ENCODE assay signal across 8 mouse cellular contexts in the genomic region with DNA sequence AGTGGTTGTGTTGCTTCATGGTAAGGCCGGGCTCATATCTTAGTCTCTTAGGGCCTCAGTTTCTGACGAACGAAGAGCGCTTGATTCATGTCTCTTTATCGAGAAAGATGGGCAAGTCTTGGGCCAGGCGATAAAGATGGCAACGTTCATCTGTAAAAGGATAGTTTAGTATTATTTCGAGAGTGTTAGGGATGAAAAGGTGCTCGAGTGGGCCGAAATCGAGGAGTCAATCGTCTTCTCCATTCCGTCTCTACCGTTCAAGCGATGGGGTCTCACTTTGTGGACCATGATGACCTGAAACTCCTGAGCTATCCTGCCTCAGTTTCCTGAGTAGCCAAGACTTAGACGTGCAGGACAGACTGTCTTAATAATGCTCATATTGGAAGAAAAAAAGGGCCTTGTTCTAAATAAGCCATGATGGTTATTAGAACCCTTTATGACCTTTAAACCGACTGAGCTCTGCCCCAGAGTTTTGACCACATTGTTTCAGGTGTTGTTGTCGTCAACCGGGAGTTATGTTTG. TPM values are rescaled to one million over a fixed set of nuclear protein-coding genes. Genes with fewer than 3 reads are reported as not detected.
A peak's percentile ranks its signal among the peaks of the same experiment; 100 is the strongest.
DNase-seq lines count a peak whose midpoint lies in the region; ATAC-seq and TF ChIP-seq lines count a peak whose summit lies in the region.

No protein-coding gene starts in this region.

- H3K4me1 ChIP-seq in heart, embryonic 11.5 days (ENCODE audit: control insufficient read depth, insufficient read depth, low read length) = peaks cover 8% of the 10 kb centered on the region
- peaks cover 3 to 44% of the 10 kb centered on the region in 2 experiments for H3K4me1 ChIP-seq in CH12.LX (ENCODE audit: control insufficient read depth in 1 of 2, insufficient read depth in 2 of 2)
- H3K4me1 ChIP-seq in forebrain, embryonic 12.5 days = peaks cover 19% of the 10 kb centered on the region
- peaks cover 6 to 22% of the 10 kb centered on the region in 2 experiments for H3K4me1 ChIP-seq in liver, embryonic 14.5 days (replicated peaks; ENCODE audit: control insufficient read depth in 2 of 2, insufficient read depth in 2 of 2, low read length in 1 of 2)

- H3K4me3 ChIP-seq in heart, embryonic 11.5 days (ENCODE audit: low read depth, low read length) = peak overlapping the region; percentile 97
- peak overlapping the region; percentile 66 to 86 (median 82) for H3K4me3 ChIP-seq in CH12.LX (replicated peaks in 1 of 3; ENCODE audit: low read depth in 2 of 3, low read length in 2 of 3, poor library complexity in 1 of 3)
- peak overlapping the region; percentile 99 for H3K4me3 ChIP-seq in forebrain, embryonic 12.5 days (replicated peaks)
- peak overlapping the region; percentile 75 to 96 for H3K4me3 ChIP-seq in liver, embryonic 14.5 days (ENCODE audit: insufficient read depth in 1 of 2, low read depth in 2 of 2, low read length in 2 of 2)

- intact Hi-C loops in heart, postnatal 14 days (cut with DNase I) = loop anchor here (5.0 kb wide), 1 partner anchor 47 kb away; no protein-coding TSS in a partner anchor

- H3K79me2 ChIP-seq in CH12.LX (replicated peaks; ENCODE audit: control insufficient read depth, extremely low read depth, insufficient read depth, poor library complexity, severe bottlenecking) = peaks cover 24% of the 10 kb centered on the region

- H3K27me3 ChIP-seq in heart, embryonic 11.5 days (ENCODE audit: control insufficient read depth, insufficient read depth, low read length) = no peaks in the 10 kb centered on the region
- H3K27me3 ChIP-seq in CH12.LX (replicated peaks) = peaks cover 7% of the 10 kb centered on the region
- 0 out of 2 replicates have a peak, but pooled peaks cover 10% of the 10 kb centered on the region for H3K27me3 ChIP-seq in forebrain, embryonic 12.5 days
- no peaks in the 10 kb centered on the region for H3K27me3 ChIP-seq in liver, embryonic 14.5 days (ENCODE audit: control insufficient read depth, insufficient read depth, low read length)

- WGBS in heart, embryonic 11.5 days (ENCODE audit: insufficient replicate concordance) = 2% methylated on average over 19 of the region's 19 CpGs
- 8% methylated on average over 19 of the region's 19 CpGs for WGBS in forebrain, embryonic 12.5 days
- 2% methylated on average over 19 of the region's 19 CpGs for WGBS in liver, embryonic 14.5 days (ENCODE audit: insufficient replicate concordance)

- TF ChIP-seq RAD21 in CH12.LX (IDR thresholded peaks at IDR 0.05; ENCODE audit: low read depth, low read length) = no peak

- DNase-seq in heart, postnatal 14 days = no peak
- no peak for DNase-seq in CH12.LX (ENCODE audit: extremely low read depth)
- DNase-seq in liver, embryonic 14.5 days (ENCODE audit: low read depth in 3 of 3, low spot score in 3 of 3) = peak in 1 of 3 experiments; percentile 23
- no peak for DNase-seq in cerebellum, adult 11-12 months
- no peak for DNase-seq in ovary, adult 18-20 months (ENCODE audit: low spot score)
- DNase-seq in B cell, adult 2 months = no peak

- H3K9ac ChIP-seq in heart, embryonic 11.5 days (ENCODE audit: low read depth, low read length) = peak overlapping the region; percentile 93
- H3K9ac ChIP-seq in CH12.LX (ENCODE audit: insufficient read depth, low read depth) = peak overlapping the region; percentile 74
- H3K9ac ChIP-seq in forebrain, embryonic 12.5 days = peak overlapping the region; percentile 99
- H3K9ac ChIP-seq in liver, embryonic 14.5 days (replicated peaks) = peak overlapping the region; percentile 60

- TF ChIP-seq EP300 in CH12.LX (IDR thresholded peaks at IDR 0.05; ENCODE audit: low read length) = no peak
- TF ChIP-seq EP300 in liver, embryonic 14.5 days (IDR thresholded peaks at IDR 0.05; ENCODE audit: low read depth) = no peak

- dilution Hi-C loops in CH12.LX (cut with MboI; ENCODE audit: extremely low pct_ligation_motif_present, extremely low pct_unique_long_range_greater_than_20kb, low sequenced_read_pairs) = no loop called here

- no peaks in the 10 kb centered on the region for H3K9me3 ChIP-seq in heart, embryonic 11.5 days (replicated peaks; ENCODE audit: control insufficient read depth, low read length)
- no peaks in the 10 kb centered on the region for H3K9me3 ChIP-seq in CH12.LX (replicated peaks; ENCODE audit: low read length)
- no peaks in the 10 kb centered on the region for H3K9me3 ChIP-seq in forebrain, embryonic 12.5 days
- no peaks in the 10 kb centered on the region for H3K9me3 ChIP-seq in liver, embryonic 14.5 days (ENCODE audit: control insufficient read depth, low read length)

- ATAC-seq in heart, embryonic 11.5 days (replicated peaks; ENCODE audit: insufficient number of reproducible peaks, low FRiP score, low TSS enrichment) = no peak
- no peak for ATAC-seq in forebrain, embryonic 12.5 days (ENCODE audit: low FRiP score)
- peak; percentile 14 for ATAC-seq in liver, embryonic 14.5 days (ENCODE audit: insufficient read depth)

- H3K4me2 ChIP-seq in heart, embryonic 11.5 days = peak overlapping the region; percentile 76
- H3K4me2 ChIP-seq in CH12.LX (ENCODE audit: insufficient read depth, low read depth, poor library complexity, severe bottlenecking) = peak overlapping the region; percentile 95
- H3K4me2 ChIP-seq in forebrain, embryonic 12.5 days = peak overlapping the region; percentile 60
- H3K4me2 ChIP-seq in liver, embryonic 14.5 days (ENCODE audit: low read depth) = peak overlapping the region; percentile 83

- no peak for TF ChIP-seq POLR2A in CH12.LX (IDR thresholded peaks at IDR 0.05; ENCODE audit: low read depth, low read length)

- no peak for TF ChIP-seq CTCF in CH12.LX (conservative IDR thresholded peaks at IDR 0.05 in 1 of 2, IDR thresholded peaks at IDR 0.05 in 1 of 2; ENCODE audit: low read depth in 2 of 2, low read length in 2 of 2)
- TF ChIP-seq CTCF in liver, embryonic 14.5 days (IDR thresholded peaks at IDR 0.05; ENCODE audit: low read depth) = no peak

- no peaks in the 10 kb centered on the region for H3K36me3 ChIP-seq in heart, embryonic 11.5 days (ENCODE audit: control insufficient read depth, insufficient read depth, low read length)
- H3K36me3 ChIP-seq in CH12.LX (replicated peaks in 1 of 2; ENCODE audit: control insufficient read depth in 1 of 2, insufficient read depth in 1 of 2, low read length in 1 of 2) = no peaks in the 10 kb centered on the region
- no peaks in the 10 kb centered on the region for H3K36me3 ChIP-seq in forebrain, embryonic 12.5 days (replicated peaks)
- H3K36me3 ChIP-seq in liver, embryonic 14.5 days (replicated peaks; ENCODE audit: control insufficient read depth, insufficient read depth, low read depth) = no peaks in the 10 kb centered on the region

- in situ Hi-C loops in CH12.LX (cut with MboI; ENCODE audit: low pct_ligation_motif_present, low pct_unique_long_range_greater_than_20kb, low sequenced_read_pairs) = no loop called here

- H3K27ac ChIP-seq in heart, embryonic 11.5 days (ENCODE audit: low read depth, low read length) = peak overlapping the region; percentile 66; the same call in 1 of the 2 replicates
- H3K27ac ChIP-seq in CH12.LX (ENCODE audit: insufficient read depth, low read depth) = no peak overlapping the region
- H3K27ac ChIP-seq in forebrain, embryonic 12.5 days = no peak overlapping the region
- H3K27ac ChIP-seq in liver, embryonic 14.5 days = peak overlapping the region; percentile 23

TF ChIP-seq in CH12.LX, 34 proteins besides CTCF, POLR2A, EP300 and RAD21:
- TF ChIP-seq NELFE (IDR thresholded peaks at IDR 0.05; ENCODE audit: low read depth, low read length) = peak; percentile 4; the same call in 1 of the 2 replicates
- no peak for TF ChIP-seq ETS1 (conservative IDR thresholded peaks at IDR 0.05; ENCODE audit: low read depth, low read length)
- TF ChIP-seq ZMIZ1 (IDR thresholded peaks at IDR 0.05; ENCODE audit: low read depth, low read length) = no peak
- TF ChIP-seq ZC3H11A (IDR thresholded peaks at IDR 0.05; ENCODE audit: low read depth, low read length) = no peak
- no peak for TF ChIP-seq GABPA (IDR thresholded peaks at IDR 0.05; ENCODE audit: insufficient replicate concordance, low read depth, low read length)
- TF ChIP-seq POLR2AphosphoS2 (IDR thresholded peaks at IDR 0.05; ENCODE audit: low read depth, low read length) = no peak
- 0 out of 2 replicates have a peak, but pooled peaks have one; percentile 20 for TF ChIP-seq MYC (IDR thresholded peaks at IDR 0.05; ENCODE audit: low read depth, low read length)
- TF ChIP-seq RCOR1 (conservative IDR thresholded peaks at IDR 0.05; ENCODE audit: low read depth, low read length) = no peak
- TF ChIP-seq CHD1 (IDR thresholded peaks at IDR 0.05; ENCODE audit: low read depth, low read length) = peak; percentile 89
- TF ChIP-seq KAT2A (IDR thresholded peaks at IDR 0.05; ENCODE audit: insufficient replicate concordance, low read length) = no peak

RNA-seq across cellular contexts. Expression of a gene that starts 0.9 kb away (rescaled TPM):
- 25.9 and 27.8 TPM in 2 replicates for polyA plus RNA-seq in heart, embryonic 11.5 days (2014; fragmentation: Nextera tagmentation; extraction: Ambion mirVana)
- total RNA-seq in heart, postnatal 14 days (2021) = 10 to 100 TPM; 32.8 to 34.8 TPM
- total RNA-seq in CH12.LX (2012; rRNA removed) (22.3 and 23.8 TPM in 2 replicates), CH12.LX (2014; rRNA removed) (26.1 and 33.4 TPM in 2 replicates)
- polyA plus RNA-seq in CH12.LX (2012; ENCODE audit: insufficient read length, low read depth) = 28.3 and 34.7 TPM in 2 replicates
- polyA plus RNA-seq in forebrain, embryonic 12.5 days (2016; fragmentation: Nextera tagmentation; extraction: Ambion mirVana) = 55.2 and 57.7 TPM in 2 replicates
- polyA plus RNA-seq in liver, embryonic 14.5 days (2012; rRNA removed) = 2.1 and 3.7 TPM in 2 replicates
- polyA plus RNA-seq in liver, embryonic 14.5 days (2014; fragmentation: Nextera tagmentation; extraction: Ambion mirVana) = 9.1 and 10.3 TPM in 2 replicates

RNA-seq across cellular contexts. Expression of a gene that starts 33.1 kb away (rescaled TPM):
- polyA plus RNA-seq in heart, embryonic 11.5 days (2014; fragmentation: Nextera tagmentation; extraction: Ambion mirVana) = 0.27 TPM in 1 of 2 replicates, not detected in the other
- total RNA-seq in heart, postnatal 14 days (2021) = under 1 TPM; 0.29 to 0.55 TPM
- total RNA-seq in CH12.LX (2012; rRNA removed) (0.17 and 0.30 TPM in 2 replicates), CH12.LX (2014; rRNA removed) (0.21 and 1.2 TPM in 2 replicates)
- 0.53 and 0.79 TPM in 2 replicates for polyA plus RNA-seq in CH12.LX (2012; ENCODE audit: insufficient read length, low read depth)
- not detected in 2 replicates for polyA plus RNA-seq in forebrain, embryonic 12.5 days (2016; fragmentation: Nextera tagmentation; extraction: Ambion mirVana)
- polyA plus RNA-seq in liver, embryonic 14.5 days (2012; rRNA removed) = 0.10 and 0.12 TPM in 2 replicates
- polyA plus RNA-seq in liver, embryonic 14.5 days (2014; fragmentation: Nextera tagmentation; extraction: Ambion mirVana) = 0.51 and 0.64 TPM in 2 replicates

Comparison
In these comparisons a context has a peak if more than half of its experiments do, and no peak if none do; other contexts are left out.
1. H3K27ac ChIP-seq: peak in heart, embryonic 11.5 days (single experiment) and liver, embryonic 14.5 days (single experiment); none in CH12.LX (single experiment) and forebrain, embryonic 12.5 days (single experiment).
2. Peak in every context shown above with its lines, with median percentiles within 50 percentile points of each other: H3K4me2 ChIP-seq, H3K4me3 ChIP-seq and H3K9ac ChIP-seq.